Mouse (Mus musculus) C2C12 (cell line): ENCODE data around the gene Ppp2ca.

Source experiments
- CTCF ChIP-seq: IDR thresholded peaks from one replicate; pipeline ENCODE4 v1.5.1; 2011; ENCODE audit not compliant: control insufficient read depth, insufficient read depth, insufficient read length
- MYOG ChIP-seq: IDR thresholded peaks from one replicate; pipeline ENCODE4 v1.6.1; 2011; ENCODE audit not compliant: control insufficient read depth, insufficient read length; ENCODE audit errors: extremely low read depth
- USF1 ChIP-seq: IDR thresholded peaks from one replicate; pipeline ENCODE4 v1.6.1; 2011; ENCODE audit warnings: low read depth, mild to moderate bottlenecking, control low read depth, moderate library complexity

DNA sequence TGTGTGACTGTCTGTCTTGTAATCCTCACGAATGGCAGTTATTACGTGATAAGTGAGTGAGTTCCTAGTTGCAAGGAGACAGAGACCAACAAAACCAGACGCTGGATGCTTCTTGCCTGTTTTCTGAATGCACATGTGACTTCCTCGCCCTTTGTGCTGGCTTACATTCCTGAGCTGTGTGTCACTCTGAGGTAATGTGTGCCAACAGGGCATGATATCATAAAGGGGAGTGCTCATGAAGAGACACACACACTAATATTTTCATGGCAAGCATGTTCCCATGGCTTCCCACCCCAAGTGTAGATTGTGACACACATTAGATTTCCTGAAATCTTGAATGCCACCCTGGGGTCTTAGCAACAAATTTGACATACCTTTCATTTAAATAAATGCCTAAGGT, 20.5 kb upstream of the Ppp2ca start:
- TF ChIP-seq CTCF (no peak), MYOG (no peak), USF1 (peak; percentile 94)
